Mouse (Mus musculus): ENCODE data around the gene Sema5a. TPM values are rescaled to one million over a fixed set of nuclear protein-coding genes. Genes with fewer than 3 reads are reported as not detected.

Sema5a gene
- total and polyA plus RNA-seq, 2 experiments from 2014 or later = 8.8 to 40.0 TPM

DNA sequence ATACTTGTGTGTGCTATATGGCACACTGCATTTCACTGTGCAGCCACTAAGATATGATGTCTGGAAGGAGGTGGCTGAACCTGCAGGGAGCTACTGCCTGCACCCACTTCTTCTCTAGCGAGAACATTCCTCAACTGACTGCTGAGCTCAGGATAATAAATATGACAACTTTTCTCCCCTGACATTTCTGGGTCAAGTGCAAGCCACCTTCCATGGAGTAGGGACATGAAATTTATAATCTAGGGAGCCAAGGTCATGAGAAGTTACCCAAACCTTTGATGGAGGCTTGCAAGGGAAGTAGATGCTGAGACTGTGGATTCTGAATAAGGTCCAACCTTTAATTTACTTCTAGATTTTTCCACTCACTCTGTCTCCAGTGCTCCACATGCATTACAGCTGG, 298.1 kb downstream of the Sema5a start:
- 79% methylated on average over 1 of the region's 1 CpGs for WGBS
- Histone ChIP-seq H3K4me1 (ENCODE audit: insufficient read depth, low read length) (no peaks in the 10 kb centered on the region), H3K4me3 (ENCODE audit: low read length) (no peak overlapping the region), H3K27ac (no peak overlapping the region), H3K9me3 (ENCODE audit: low read length) (no peaks in the 10 kb centered on the region), H3K9ac (replicated peaks; ENCODE audit: low read length) (no peak overlapping the region), H3K27me3 (ENCODE audit: insufficient read depth, low read length) (no peaks in the 10 kb centered on the region), H3K4me2 (ENCODE audit: low read depth, low read length) (no peak overlapping the region), H3K36me3 (ENCODE audit: insufficient read depth, low read length) (no peaks in the 10 kb centered on the region)
- no peak for ATAC-seq
- DNase-seq (ENCODE audit: low spot score) = no peak
- no peak for TF ChIP-seq CTCF (IDR thresholded peaks at IDR 0.05; ENCODE audit: low read depth)

DNA sequence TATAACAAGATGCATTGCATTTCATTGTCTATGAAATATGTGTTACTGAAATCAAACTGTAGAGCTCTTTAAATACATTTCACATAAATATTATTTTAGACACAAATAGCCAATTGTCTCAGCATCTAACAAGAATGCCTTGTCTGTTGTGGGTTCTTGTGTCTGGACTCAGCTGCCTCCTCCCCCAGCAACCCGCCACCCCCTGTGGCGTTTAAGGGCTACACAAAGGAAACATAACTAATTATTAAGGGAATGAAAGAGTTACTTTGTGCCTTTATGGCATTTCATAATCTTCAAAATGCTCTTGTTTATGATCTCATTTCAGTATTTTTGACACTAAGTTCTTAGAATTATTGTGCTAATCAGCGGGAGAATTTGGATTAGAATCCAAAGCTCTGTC, 298.6 kb downstream of the Sema5a start:
- 82% methylated on average over 3 of the region's 3 CpGs for WGBS
- H3K27me3 ChIP-seq (ENCODE audit: insufficient read depth, low read length) = no peaks in the 10 kb centered on the region
- no peak overlapping the region for H3K4me2 ChIP-seq (ENCODE audit: low read depth, low read length)
- no peak overlapping the region for H3K27ac ChIP-seq
- DNase-seq (ENCODE audit: low spot score) = no peak
- no peak overlapping the region for H3K9ac ChIP-seq (replicated peaks; ENCODE audit: low read length)
- no peaks in the 10 kb centered on the region for H3K9me3 ChIP-seq (ENCODE audit: low read length)
- no peak for TF ChIP-seq CTCF (IDR thresholded peaks at IDR 0.05; ENCODE audit: low read depth)
- no peaks in the 10 kb centered on the region for H3K36me3 ChIP-seq (ENCODE audit: insufficient read depth, low read length)
- no peak for ATAC-seq
- no peaks in the 10 kb centered on the region for H3K4me1 ChIP-seq (ENCODE audit: insufficient read depth, low read length)
- H3K4me3 ChIP-seq (ENCODE audit: low read length) = no peak overlapping the region

DNA sequence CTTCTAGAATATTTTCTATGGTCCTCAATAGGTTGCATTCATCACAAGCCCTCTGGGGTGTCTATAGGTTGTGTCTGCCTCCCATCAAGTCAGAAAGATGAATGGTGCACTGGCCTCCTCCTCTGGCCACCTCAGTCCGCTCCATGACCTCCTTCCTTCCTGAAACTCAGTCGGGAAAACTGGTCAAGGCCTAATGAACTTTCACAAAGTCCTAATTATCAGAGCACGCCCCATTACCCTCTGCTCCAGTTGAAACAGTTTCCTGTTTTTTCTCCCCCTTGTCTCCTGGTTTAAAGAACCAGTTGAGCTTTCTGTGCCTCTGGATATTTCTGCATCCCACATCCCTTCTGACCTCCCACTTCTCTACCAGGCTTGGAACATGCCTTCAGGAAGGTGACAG, 300.8 kb downstream of the Sema5a start:
- ATAC-seq = no peak
- 50% methylated on average over 3 of the region's 3 CpGs for WGBS
- H3K4me3 ChIP-seq (ENCODE audit: low read length) = no peak overlapping the region

DNA sequence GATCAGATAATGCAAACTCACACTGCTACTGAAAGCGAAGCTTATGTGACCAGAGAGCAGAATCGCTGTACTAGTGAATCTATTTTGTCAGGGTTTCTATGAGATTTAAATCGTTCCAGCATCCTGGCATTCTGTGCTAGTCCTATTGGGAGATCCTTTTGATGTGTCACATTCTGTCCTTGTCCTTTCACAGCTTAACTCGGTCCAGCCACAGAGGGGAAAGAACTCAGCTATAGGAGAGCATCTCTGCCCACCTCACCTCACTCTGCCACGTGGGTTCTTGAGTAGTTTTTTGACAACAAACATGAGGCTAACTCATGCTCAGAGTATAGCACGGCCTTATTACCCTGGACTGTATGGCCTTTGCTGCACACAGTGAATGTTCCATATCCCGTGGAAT, 302.1 kb downstream of the Sema5a start:
- no peak for ATAC-seq
- H3K4me1 ChIP-seq (ENCODE audit: insufficient read depth, low read length) = no peaks in the 10 kb centered on the region
- WGBS = 74% methylated on average over 7 of the region's 7 CpGs

More for the DNA sequence above, 300.8 kb downstream of the Sema5a start:
- Histone ChIP-seq H3K4me2 (ENCODE audit: low read depth, low read length) (no peak overlapping the region), H3K27ac (no peak overlapping the region), H3K36me3 (ENCODE audit: insufficient read depth, low read length) (no peaks in the 10 kb centered on the region), H3K27me3 (ENCODE audit: insufficient read depth, low read length) (no peaks in the 10 kb centered on the region), H3K9ac (replicated peaks; ENCODE audit: low read length) (no peak overlapping the region), H3K9me3 (ENCODE audit: low read length) (no peaks in the 10 kb centered on the region), H3K4me1 (ENCODE audit: insufficient read depth, low read length) (no peaks in the 10 kb centered on the region)
- DNase-seq (ENCODE audit: low spot score) = no peak
- no peak for TF ChIP-seq CTCF (IDR thresholded peaks at IDR 0.05; ENCODE audit: low read depth)

DNA sequence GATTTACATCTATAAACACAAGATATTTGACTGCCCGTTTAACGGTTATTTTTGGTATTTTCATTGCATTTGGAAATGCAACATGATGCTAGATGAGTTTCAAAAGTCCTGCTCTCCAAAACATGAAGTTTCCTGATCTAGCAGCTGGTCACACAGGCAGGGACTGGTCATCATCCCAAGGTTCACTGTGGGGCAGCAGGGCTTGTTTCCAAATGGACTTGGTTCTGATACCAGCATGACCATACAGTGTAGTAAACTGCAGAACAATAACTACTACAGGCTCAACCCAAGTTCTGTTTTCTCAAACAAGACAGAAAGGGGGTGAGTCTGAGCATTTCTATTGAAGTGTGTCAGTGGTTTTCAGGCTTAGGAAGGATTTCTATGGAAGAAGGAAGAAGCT, 314.3 kb downstream of the Sema5a start:
- Histone ChIP-seq H3K36me3 (ENCODE audit: insufficient read depth, low read length) (no peaks in the 10 kb centered on the region), H3K4me2 (ENCODE audit: low read depth, low read length) (no peak overlapping the region), H3K27ac (no peak overlapping the region), H3K9me3 (ENCODE audit: low read length) (no peaks in the 10 kb centered on the region), H3K4me1 (ENCODE audit: insufficient read depth, low read length) (no peaks in the 10 kb centered on the region), H3K9ac (replicated peaks; ENCODE audit: low read length) (no peak overlapping the region), H3K27me3 (ENCODE audit: insufficient read depth, low read length) (no peaks in the 10 kb centered on the region), H3K4me3 (ENCODE audit: low read length) (no peak overlapping the region)
- no peak for DNase-seq (ENCODE audit: low spot score)
- 98% methylated on average over 2 of the region's 2 CpGs for WGBS
- TF ChIP-seq CTCF (IDR thresholded peaks at IDR 0.05; ENCODE audit: low read depth) = no peak
- no peak for ATAC-seq

More for the DNA sequence above, 302.1 kb downstream of the Sema5a start:
- no peak for TF ChIP-seq CTCF (IDR thresholded peaks at IDR 0.05; ENCODE audit: low read depth)
- Histone ChIP-seq H3K9ac (replicated peaks; ENCODE audit: low read length) (no peak overlapping the region), H3K4me2 (ENCODE audit: low read depth, low read length) (no peak overlapping the region), H3K4me3 (ENCODE audit: low read length) (no peak overlapping the region), H3K9me3 (ENCODE audit: low read length) (no peaks in the 10 kb centered on the region), H3K27ac (no peak overlapping the region), H3K36me3 (ENCODE audit: insufficient read depth, low read length) (no peaks in the 10 kb centered on the region), H3K27me3 (ENCODE audit: insufficient read depth, low read length) (no peaks in the 10 kb centered on the region)
- no peak for DNase-seq (ENCODE audit: low spot score)

DNA sequence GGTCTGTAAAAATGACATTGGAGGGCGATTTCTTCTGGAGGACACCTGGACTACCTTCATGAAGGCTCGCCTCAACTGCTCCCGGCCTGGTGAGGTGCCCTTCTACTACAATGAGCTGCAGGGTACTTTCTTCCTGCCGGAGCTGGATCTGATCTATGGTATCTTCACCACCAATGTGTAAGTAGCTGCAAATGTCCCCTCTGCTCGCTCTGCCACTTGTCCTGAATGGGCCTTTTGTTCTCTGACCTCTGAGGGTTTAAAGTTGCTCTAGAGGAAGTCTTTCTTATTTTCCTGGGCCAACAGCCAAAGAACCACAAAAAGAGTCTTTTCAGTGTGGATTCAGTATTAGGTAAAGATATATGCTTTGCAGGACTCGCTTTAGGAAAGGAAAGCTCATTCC, 318.0 kb downstream of the Sema5a start:
- no peaks in the 10 kb centered on the region for H3K4me1 ChIP-seq (ENCODE audit: insufficient read depth, low read length)
- H3K9ac ChIP-seq (replicated peaks; ENCODE audit: low read length) = no peak overlapping the region
- no peak overlapping the region for H3K27ac ChIP-seq
- no peaks in the 10 kb centered on the region for H3K36me3 ChIP-seq (ENCODE audit: insufficient read depth, low read length)
- ATAC-seq = no peak
- no peaks in the 10 kb centered on the region for H3K27me3 ChIP-seq (ENCODE audit: insufficient read depth, low read length)
- no peaks in the 10 kb centered on the region for H3K9me3 ChIP-seq (ENCODE audit: low read length)
- TF ChIP-seq CTCF (IDR thresholded peaks at IDR 0.05; ENCODE audit: low read depth) = no peak
- DNase-seq (ENCODE audit: low spot score) = peak; percentile 14
- 63% methylated on average over 6 of the region's 6 CpGs for WGBS
- no peak overlapping the region for H3K4me2 ChIP-seq (ENCODE audit: low read depth, low read length)
- no peak overlapping the region for H3K4me3 ChIP-seq (ENCODE audit: low read length)

DNA sequence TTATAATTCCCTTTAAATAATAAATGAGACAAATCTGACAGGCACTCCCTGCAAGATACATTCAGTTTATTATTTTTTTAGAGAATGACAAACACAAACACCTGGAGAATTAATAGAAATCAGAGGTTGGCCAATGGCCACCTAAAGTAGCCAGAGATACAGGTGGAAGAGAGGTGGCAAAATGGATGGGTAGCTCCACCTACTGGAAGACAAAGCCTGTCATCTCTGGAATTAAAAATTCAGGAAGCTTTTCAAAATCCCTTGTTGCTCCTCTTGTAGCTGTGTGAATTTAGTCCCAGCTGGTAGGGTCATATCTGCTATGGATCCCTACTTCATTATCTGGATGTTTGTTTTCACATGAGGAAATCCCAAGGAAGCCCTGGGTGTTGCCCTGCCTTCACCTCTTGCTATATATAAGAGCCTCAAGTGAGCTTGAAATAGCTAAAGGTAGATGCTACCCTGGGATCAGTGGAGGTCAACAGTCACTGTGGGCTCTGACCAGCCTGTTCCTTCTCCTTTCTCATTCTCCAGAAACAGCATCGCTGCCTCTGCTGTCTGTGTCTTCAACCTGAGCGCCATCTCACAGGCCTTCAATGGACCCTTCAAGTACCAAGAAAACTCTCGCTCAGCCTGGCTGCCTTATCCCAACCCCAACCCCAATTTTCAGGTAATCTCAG, 323.7 kb downstream of the Sema5a start:
- no peak overlapping the region for H3K9ac ChIP-seq (replicated peaks; ENCODE audit: low read length)
- H3K4me2 ChIP-seq (ENCODE audit: low read depth, low read length) = no peak overlapping the region
- H3K4me1 ChIP-seq (ENCODE audit: insufficient read depth, low read length) = no peaks in the 10 kb centered on the region
- WGBS = 89% methylated on average over 3 of the region's 3 CpGs
- H3K27ac ChIP-seq = no peak overlapping the region
- H3K36me3 ChIP-seq (ENCODE audit: insufficient read depth, low read length) = no peaks in the 10 kb centered on the region
- H3K27me3 ChIP-seq (ENCODE audit: insufficient read depth, low read length) = no peaks in the 10 kb centered on the region
- H3K9me3 ChIP-seq (ENCODE audit: low read length) = no peaks in the 10 kb centered on the region
- no peak overlapping the region for H3K4me3 ChIP-seq (ENCODE audit: low read length)
- no peak for ATAC-seq
- peak; percentile 45 for DNase-seq (ENCODE audit: low spot score)
- TF ChIP-seq CTCF (IDR thresholded peaks at IDR 0.05; ENCODE audit: low read depth) = peak; percentile 61

Data from hindbrain, postnatal 0 days (tissue).